8 mouse cellular contexts compared by ENCODE assay signal in genomic region chr12:83689087-83689432, GRCm38 (mm10). TPM values are rescaled to one million over a fixed set of nuclear protein-coding genes. Genes with fewer than 3 reads are reported as not detected.
A peak's percentile ranks its signal among the peaks of the same experiment; 100 is the strongest.
DNase-seq lines count a peak whose midpoint lies in the region; ATAC-seq and TF ChIP-seq lines count a peak whose summit lies in the region.

No protein-coding gene starts in this region.

- no peak for ATAC-seq in midbrain, postnatal 0 days (ENCODE audit: low FRiP score)

- peak overlapping the region; percentile 83 for H3K4me3 ChIP-seq in lung, adult 2 months (replicated peaks; ENCODE audit: extremely low read depth, low read depth, low read length)
- peak overlapping the region; percentile 68 for H3K4me3 ChIP-seq in embryonic facial prominence, embryonic 10.5 days
- H3K4me3 ChIP-seq in midbrain, postnatal 0 days (ENCODE audit: low read depth, low read length): peak overlapping the region; percentile 97

- peak; percentile 9 for DNase-seq in lung, adult 2 months
- no peak for DNase-seq in lung, postnatal 36 days
- peak; percentile 10 for DNase-seq in embryonic facial prominence, embryonic 10.5 days (ENCODE audit: low spot score)
- DNase-seq in induced T-regulatory cell, adult 2 months (ENCODE audit: low read depth): peak; percentile 72
- no peak for DNase-seq in midbrain, postnatal 0 days (ENCODE audit: low spot score)
- DNase-seq in urinary bladder, adult 18-20 months (ENCODE audit: low spot score in 2 of 2): no peak
- no peak for DNase-seq in left cerebral cortex, postnatal 14 days (ENCODE audit: low spot score in 2 of 2)
- DNase-seq in left cerebral cortex, postnatal 25 days (ENCODE audit: low spot score in 2 of 2): no peak

- peaks cover 27% of the 10 kb centered on the region for H3K36me3 ChIP-seq in embryonic facial prominence, embryonic 10.5 days (replicated peaks)
- H3K36me3 ChIP-seq in midbrain, postnatal 0 days (ENCODE audit: insufficient read depth, low read length): no peaks in the 10 kb centered on the region

- peak overlapping the region; percentile 91 for H3K9ac ChIP-seq in midbrain, postnatal 0 days (replicated peaks; ENCODE audit: low read length, poor library complexity, severe bottlenecking)

- 10% methylated on average over 6 of the region's 6 CpGs for WGBS in lung, adult 2 months
- WGBS in embryonic facial prominence, embryonic 10.5 days: 37% methylated on average over 6 of the region's 6 CpGs
- WGBS in midbrain, postnatal 0 days: 31% methylated on average over 6 of the region's 6 CpGs

- peaks cover 9% of the 10 kb centered on the region for H3K4me1 ChIP-seq in lung, adult 2 months (ENCODE audit: control insufficient read depth, insufficient read depth, low read length)
- H3K4me1 ChIP-seq in embryonic facial prominence, embryonic 10.5 days: peaks cover 23% of the 10 kb centered on the region
- H3K4me1 ChIP-seq in midbrain, postnatal 0 days (ENCODE audit: insufficient read depth, low read length): no peaks in the 10 kb centered on the region

- no peaks in the 10 kb centered on the region for H3K9me3 ChIP-seq in embryonic facial prominence, embryonic 10.5 days
- H3K9me3 ChIP-seq in midbrain, postnatal 0 days (ENCODE audit: low read length): no peaks in the 10 kb centered on the region

- intact Hi-C loops in left cerebral cortex, postnatal 14 days (cut with DNase I): no loop called here
- intact Hi-C loops in left cerebral cortex, postnatal 25 days (cut with DNase I): no loop called here

- TF ChIP-seq POLR2A in lung, adult 2 months (IDR thresholded peaks at IDR 0.05; ENCODE audit: borderline replicate concordance, extremely low read depth, low read depth, low read length): no peak

- TF ChIP-seq CTCF in lung, adult 2 months (IDR thresholded peaks at IDR 0.05; ENCODE audit: insufficient read depth, low read length): no peak
- TF ChIP-seq CTCF in midbrain, postnatal 0 days (IDR thresholded peaks at IDR 0.05): no peak

- H3K27ac ChIP-seq in embryonic facial prominence, embryonic 10.5 days (replicated peaks): peak overlapping the region; percentile 86
- H3K27ac ChIP-seq in midbrain, postnatal 0 days (ENCODE audit: low read depth, low read length): peak overlapping the region; percentile 93; the same call in 1 of the 2 replicates

- H3K4me2 ChIP-seq in midbrain, postnatal 0 days (ENCODE audit: low read depth, low read length, poor library complexity, severe bottlenecking): peak overlapping the region; percentile 80

- no peaks in the 10 kb centered on the region for H3K27me3 ChIP-seq in embryonic facial prominence, embryonic 10.5 days (replicated peaks; ENCODE audit: low read depth, poor library complexity, severe bottlenecking)
- no peaks in the 10 kb centered on the region for H3K27me3 ChIP-seq in midbrain, postnatal 0 days (ENCODE audit: insufficient read depth, low read length)

RNA-seq across cellular contexts. Expression of gene Psen1, which starts 1.1 kb away (rescaled TPM):
- polyA plus RNA-seq in lung, adult 2 months (2012; rRNA removed): 18.2 and 27.3 TPM in 2 replicates
- 61.4 and 63.3 TPM in 2 replicates for polyA plus RNA-seq in embryonic facial prominence, embryonic 10.5 days (2016; fragmentation: Nextera tagmentation; extraction: Ambion mirVana)
- 64.6 and 68.5 TPM in 2 replicates for total RNA-seq in midbrain, postnatal 0 days (2014; rRNA removed)
- polyA plus RNA-seq in midbrain, postnatal 0 days (2015; fragmentation: Nextera tagmentation; extraction: Ambion mirVana): 57.1 and 58.2 TPM in 2 replicates
- total RNA-seq in left cerebral cortex, postnatal 14 days (2021): 10 to 100 TPM; 61.9 to 63.5 TPM
- total RNA-seq in left cerebral cortex, postnatal 25 days (2021): 10 to 100 TPM; 64.9 to 68.1 TPM

RNA-seq across cellular contexts. Expression of gene Rbm25, which starts 58.0 kb away (rescaled TPM):
- polyA plus RNA-seq in lung, adult 2 months (2012; rRNA removed): 22.3 and 32.3 TPM in 2 replicates
- 315 and 324 TPM in 2 replicates for polyA plus RNA-seq in embryonic facial prominence, embryonic 10.5 days (2016; fragmentation: Nextera tagmentation; extraction: Ambion mirVana)
- total RNA-seq in midbrain, postnatal 0 days (2014; rRNA removed): 68.2 and 166 TPM in 2 replicates
- polyA plus RNA-seq in midbrain, postnatal 0 days (2015; fragmentation: Nextera tagmentation; extraction: Ambion mirVana): 206 and 231 TPM in 2 replicates
- 100 to 1,000 TPM; 114 to 119 TPM for total RNA-seq in left cerebral cortex, postnatal 14 days (2021)
- total RNA-seq in left cerebral cortex, postnatal 25 days (2021): 100 to 1,000 TPM; 107 to 124 TPM

Comparison
In these comparisons a context has a peak if more than half of its experiments do, and no peak if none do; other contexts are left out.
1. DNase-seq: peak in lung, adult 2 months (single experiment), embryonic facial prominence, embryonic 10.5 days (single experiment) and induced T-regulatory cell, adult 2 months (single experiment); none in lung, postnatal 36 days (single experiment), midbrain, postnatal 0 days (single experiment), urinary bladder, adult 18-20 months (0 of 2), left cerebral cortex, postnatal 14 days (0 of 2) and left cerebral cortex, postnatal 25 days (0 of 2).
2. Peak in every context shown above with its lines, with median percentiles within 50 percentile points of each other: H3K4me3 ChIP-seq.